Mouse (Mus musculus) spleen, adult 2 months (tissue): ENCODE measurements at regions not wholly inside any gene's neighbourhood (a gene's known extent, or its start where the extent isn't known, plus 50 kb on each side); places are given as distances from the start of the nearest gene placed in this dataset.

Experiments used
- CTCF ChIP-seq: fragments of 200-500 bp; IDR thresholded peaks from 2 replicates; pipeline ENCODE4 v1.5.1; 2011; ENCODE audit warnings: mild to moderate bottlenecking, inconsistent platforms; ENCODE audit not compliant: insufficient read depth, insufficient read length, insufficient replicate concordance; ENCODE audit errors: extremely low read depth
- POLR2A ChIP-seq: fragments of 200-500 bp; IDR thresholded peaks from 2 replicates; pipeline ENCODE4 v1.6.1; 2011; ENCODE audit warnings: low read depth, low read length, inconsistent platforms

DNA sequence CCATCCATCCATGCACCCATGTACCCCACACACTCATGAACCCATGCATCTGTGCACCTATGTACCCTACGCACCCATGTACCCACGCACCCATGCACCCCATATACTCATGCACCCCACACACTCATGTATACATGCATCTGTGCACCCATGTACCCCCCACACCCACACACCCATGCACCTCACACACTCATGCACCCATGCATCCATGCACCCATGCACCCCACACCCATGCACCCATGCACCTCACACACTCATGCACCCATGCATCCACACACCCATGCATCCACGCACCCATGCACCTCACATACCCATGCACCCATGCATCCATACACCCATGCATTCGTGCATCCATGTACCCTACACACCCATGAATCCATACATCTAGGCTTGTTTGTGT lies 63.6 kb downstream of the 4930564D02Rik start:
- TF ChIP-seq CTCF: no peak
- no peak for TF ChIP-seq POLR2A
